Mouse (Mus musculus) left cerebral cortex, postnatal 25 days (tissue): ENCODE data around the gene Lhx5. TPM values are rescaled to one million over a fixed set of nuclear protein-coding genes. Genes with fewer than 3 reads are reported as not detected.

Experiments used
- DNase-seq, 2 experiments: peaks; one replicate each; pipeline ENCODE4 v3.0.0; 2022; ENCODE audit warnings: low spot score in 2 of 2, mixed read lengths in 1 of 2
- intact Hi-C: fragments of 180-260 bp; cut with DNase I; formaldehyde crosslinking; loops from one replicate; pipeline ENCODE4 v1.15.1; 2025
- total RNA-seq, 2 experiments: library from RNA; stranded (reverse); gene quantifications; 2 replicates each; pipeline ENCODE4 v1.2.3; 2021

The Lhx5 gene
- total RNA-seq, 2 experiments from 2014 or later = 0.21 to 0.25 TPM

DNA sequence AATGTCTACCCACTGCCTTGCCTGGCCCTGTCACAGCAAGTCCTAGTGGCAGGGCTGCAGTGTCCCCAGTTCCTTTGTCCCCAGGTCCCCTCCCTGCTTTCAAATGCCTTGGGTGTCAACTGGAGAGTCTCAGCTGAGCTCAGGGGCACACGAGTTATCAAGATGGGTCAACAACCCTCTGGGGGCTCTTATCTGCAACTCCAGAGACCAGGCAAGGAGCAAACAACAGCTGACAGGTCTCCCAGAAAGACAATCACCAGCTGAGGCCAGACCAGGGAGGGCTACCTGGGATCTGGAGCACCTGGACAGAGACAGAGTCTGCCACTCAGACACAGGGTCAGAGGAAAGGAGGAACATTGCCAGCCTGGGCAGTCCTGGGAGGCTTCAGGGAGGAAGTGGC lies 24.8 kb downstream of the Lhx5 start:
- intact Hi-C loops = loop anchor here (5.0 kb wide), 1 partner anchor 309 kb away; no protein-coding TSS in a partner anchor
- DNase-seq = no peak

DNA sequence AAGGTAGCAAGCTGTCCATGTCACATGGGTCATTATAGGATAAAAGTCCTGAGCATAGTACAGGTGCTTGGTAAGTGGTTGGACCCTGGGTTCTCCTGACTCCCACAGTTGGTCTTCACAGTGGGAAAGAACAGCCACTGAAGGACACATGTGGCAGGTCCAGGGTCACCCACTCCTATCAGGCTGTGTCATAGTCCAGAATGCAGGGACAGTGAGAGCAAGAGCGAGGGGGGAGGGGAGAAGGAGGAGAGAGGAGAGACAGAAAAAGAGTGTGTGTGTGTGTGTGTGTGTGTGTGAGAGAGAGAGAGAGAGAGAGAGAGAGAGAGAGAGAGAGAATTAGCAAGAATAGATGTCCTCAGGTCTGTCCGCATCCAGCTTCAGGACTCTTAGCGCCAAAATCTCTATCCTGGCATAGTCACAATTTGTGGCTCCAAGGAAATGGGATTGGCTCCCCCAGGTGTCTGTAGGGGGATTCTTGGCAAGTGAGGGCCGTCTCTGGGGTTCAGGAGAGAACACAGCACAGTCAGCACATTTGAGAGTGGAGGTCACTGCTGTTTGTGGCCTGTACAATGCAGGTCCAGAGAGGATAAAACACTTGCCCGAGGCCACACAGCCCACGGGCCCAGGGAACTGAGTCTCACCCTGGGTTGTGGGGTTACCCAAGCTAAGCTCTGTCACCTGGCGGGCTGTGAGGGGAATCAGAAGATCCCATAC lies 25.5 kb downstream of the Lhx5 start:
- DNase-seq = no peak
- intact Hi-C loops = loop anchor here (5.0 kb wide), 1 partner anchor 310 kb away; no protein-coding TSS in a partner anchor

DNA sequence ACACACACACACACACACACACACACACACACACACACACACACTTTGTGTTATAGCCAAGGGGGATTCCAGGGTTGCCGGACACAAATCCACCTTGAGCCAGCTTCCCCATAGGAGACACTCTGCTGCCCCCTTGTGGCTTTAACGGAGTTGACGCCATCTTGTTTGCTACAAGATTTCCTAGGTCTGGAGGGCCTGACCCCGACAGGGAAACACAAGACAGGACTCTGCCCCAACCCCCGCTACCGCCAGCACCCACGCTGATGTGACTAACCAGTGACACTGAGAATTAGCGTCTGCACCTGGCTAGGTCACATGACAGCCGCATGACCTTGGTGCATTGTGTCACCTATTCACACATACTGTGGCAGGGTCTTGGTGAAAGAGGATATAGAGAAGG lies 26.1 kb downstream of the Lhx5 start:
- intact Hi-C loops = loop anchor here (5.0 kb wide), 1 partner anchor 310 kb away; no protein-coding TSS in a partner anchor
- peak; percentile 56 to 57 for DNase-seq

DNA sequence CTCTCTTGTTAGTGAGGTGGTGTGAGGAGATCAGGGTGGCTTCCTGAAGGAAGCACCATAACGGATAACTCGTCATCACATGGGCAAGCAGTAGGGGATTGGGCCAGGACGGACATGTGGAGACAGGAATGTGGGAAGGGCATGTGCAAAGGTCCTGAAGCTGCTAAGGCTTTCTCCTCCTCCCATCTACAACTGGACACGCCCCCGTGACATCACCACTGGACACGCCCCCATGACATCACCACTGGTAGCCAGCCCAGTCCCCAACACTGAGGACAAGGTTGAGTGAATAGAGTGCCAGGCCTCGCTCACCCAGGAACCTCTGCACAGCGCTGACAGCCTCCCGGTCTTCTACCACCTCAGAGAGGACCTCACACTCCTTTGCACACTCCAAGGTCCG lies 27.6 kb downstream of the Lhx5 start:
- intact Hi-C loops = loop anchor here (5.0 kb wide), 1 partner anchor 312 kb away; no protein-coding TSS in a partner anchor

DNA sequence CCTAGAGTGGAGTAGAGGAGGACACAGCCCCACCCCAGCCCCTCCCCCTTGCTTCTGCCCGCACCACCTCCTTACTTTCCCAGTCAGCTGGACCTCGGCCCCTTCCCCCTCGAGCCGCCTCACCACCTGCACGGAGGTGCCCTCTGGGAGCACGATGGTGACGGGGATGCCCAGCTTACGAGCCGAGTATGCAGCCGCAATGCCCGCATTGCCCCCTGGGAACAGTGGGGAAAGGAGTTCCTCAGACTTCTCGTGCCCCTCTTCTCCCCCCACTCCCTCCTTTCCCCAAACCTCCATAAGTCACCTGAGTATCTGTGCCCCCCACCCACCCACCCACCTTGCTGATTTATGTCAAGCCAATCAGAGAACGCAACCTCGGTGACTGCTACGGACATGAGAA lies 30.4 kb downstream of the Lhx5 start:
- intact Hi-C loops = no loop called here
- DNase-seq = no peak

More for the DNA sequence above, 27.6 kb downstream of the Lhx5 start:
- DNase-seq = no peak

DNA sequence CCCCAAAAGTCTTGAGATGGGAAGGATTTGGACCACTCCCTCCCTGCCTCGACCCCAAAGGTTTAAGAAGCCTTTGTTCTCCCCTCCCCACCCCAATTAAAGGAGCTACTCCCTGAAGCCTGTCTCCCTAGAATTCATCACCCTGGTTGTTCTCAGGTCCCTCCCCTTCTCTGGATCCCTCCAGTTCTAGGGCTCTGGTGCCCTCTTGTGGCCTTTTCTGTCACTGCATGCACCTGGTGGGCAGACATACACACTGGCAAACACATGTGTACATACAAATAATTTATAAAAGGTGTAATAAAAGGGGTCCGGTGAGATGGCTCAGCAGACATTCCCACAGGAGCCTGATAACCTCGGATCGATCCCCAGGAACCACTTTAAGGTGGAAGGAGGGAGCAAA lies 32.8 kb downstream of the Lhx5 start:
- intact Hi-C loops = no loop called here
- no peak for DNase-seq

DNA sequence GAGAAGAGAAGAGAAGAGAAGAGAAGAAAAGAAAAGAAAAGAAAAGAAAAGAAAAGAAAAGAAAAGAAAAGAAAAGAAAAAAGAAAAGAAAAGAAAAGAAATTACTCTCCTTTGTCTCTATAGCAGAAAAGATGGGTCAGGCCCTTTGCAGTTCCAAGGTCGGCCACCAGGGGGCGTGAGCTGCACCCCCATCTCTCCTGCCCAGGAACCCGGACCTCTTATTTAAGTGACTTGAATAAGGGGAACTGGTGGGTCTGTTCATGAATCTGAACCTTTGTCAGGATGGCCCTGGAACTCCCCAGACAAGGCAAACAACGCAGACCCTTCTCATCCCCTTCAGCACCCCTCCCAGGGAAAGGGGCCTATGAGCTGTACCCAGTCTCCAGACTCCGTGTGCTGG lies 33.6 kb downstream of the Lhx5 start:
- DNase-seq = no peak
- intact Hi-C loops = no loop called here

DNA sequence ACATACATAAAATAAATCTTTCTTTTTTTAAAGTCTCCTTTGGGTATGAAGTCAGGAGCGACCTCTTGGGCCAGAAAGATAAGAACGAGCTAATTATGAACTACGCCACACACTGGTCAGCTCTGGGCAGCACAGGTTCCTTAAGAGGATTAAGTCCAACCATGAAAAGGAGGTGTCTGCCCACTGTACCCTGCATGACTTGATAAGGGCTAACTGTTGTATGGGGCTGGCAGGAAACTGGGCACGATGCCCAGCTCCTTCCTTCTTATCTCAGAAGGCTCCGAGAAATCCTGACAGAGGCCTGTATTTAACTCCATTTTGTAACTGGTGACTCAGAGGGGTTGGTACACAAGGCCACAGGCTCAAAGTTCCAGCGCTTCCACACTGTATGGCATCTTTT lies 34.4 kb downstream of the Lhx5 start:
- intact Hi-C loops = no loop called here
- DNase-seq = no peak

DNA sequence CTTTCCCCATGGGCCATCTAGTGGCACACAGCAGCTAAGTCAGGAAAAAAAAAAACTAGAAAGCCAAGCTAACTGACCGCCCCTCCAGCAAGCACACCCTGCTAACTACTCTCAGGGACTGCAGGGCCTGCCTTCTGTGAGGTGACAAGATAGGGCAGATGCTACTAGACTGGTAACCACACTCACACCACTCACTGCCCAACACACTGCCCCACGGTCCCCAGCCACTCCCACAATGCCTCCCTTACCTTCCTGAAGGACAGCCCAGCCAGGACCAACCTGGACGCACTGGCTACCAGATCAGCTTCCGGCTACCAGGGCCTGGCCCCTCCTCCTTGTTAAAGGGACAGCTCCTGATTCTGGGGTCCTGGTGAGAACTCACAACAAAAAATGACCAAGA lies 35.5 kb downstream of the Lhx5 start:
- DNase-seq = no peak

DNA sequence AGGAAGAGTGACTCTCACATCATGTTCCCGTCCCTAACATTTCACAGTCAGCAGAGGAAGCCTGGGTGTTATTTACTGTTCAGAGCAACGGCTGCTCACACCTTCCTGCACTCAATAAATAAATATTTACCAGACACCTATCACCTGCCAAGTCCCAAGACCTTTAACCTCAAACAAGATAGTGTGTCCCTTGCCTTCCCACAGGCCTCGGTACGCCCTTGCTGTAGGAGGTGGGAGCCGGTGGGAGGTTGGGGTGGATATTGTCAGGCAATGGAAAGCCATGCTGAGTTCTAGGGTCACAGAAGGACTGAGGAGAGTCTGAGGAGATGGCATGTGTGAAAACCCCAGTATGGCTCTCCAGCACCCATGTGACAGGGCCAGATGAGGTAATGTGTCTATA lies 36.8 kb downstream of the Lhx5 start:
- no peak for DNase-seq
- intact Hi-C loops = no loop called here

More for the DNA sequence above, 35.5 kb downstream of the Lhx5 start:
- intact Hi-C loops = no loop called here

DNA sequence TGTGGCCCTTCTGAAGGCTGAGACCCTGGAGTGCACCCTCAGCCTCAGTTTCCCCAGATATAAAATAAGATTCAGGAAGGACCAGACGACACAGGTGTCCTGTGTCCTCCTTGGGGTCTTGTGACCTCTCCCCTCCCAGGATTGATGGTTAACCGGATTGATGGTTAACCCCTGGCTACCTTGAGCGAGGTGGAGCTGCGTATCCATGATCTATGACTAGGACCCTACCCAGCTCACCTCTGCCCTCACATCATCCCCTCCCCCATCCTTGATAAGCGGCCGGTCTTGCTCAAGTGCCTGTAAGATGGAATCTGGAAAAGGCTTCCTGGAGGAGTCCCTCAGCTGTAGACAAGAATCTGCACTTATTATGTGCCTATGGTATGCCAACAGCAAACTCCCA lies 37.3 kb downstream of the Lhx5 start:
- intact Hi-C loops = no loop called here
- DNase-seq = no peak

DNA sequence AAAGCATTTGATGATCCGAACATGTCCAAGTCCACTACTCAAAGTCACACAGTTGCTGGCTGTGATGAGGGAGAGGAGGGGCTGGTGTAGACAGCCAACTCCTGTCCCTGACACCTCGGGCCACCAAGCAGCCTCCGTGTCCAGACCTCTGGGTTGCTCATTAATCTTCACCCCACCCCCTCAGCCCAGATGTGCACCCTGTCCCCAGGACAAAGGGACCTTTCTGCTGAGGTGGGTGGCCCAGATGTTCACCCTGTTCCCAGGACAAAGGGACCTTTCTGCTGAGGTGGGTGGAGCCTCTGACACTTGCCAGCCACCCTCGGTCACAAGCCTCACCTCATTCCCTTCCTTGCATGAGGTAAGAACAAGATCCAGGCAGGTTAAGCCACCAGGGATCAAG lies 40.0 kb downstream of the Lhx5 start:
- DNase-seq = no peak
- intact Hi-C loops = no loop called here

DNA sequence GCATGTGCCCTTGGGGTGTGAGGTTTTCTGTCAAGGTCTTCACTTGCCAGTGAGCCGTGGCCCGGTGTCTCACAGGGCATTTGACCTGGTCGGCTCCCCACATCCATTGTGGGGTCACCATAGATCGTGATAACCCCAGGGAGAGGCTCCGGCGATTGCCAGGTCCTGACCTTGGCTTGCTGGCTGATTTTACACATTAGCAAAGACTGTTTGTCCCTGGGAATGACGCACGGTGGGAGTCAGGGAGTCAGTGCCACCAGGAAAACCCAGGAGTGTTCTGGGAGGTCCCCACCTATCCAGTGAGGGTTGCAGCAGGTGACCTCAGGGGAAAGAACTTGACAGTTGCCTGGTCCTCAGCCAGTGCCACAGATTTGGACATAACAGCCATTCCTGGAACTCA lies 41.3 kb downstream of the Lhx5 start, which contains the start of gene Sdsl:
Gene Sdsl (minus strand): TSS at position 41 of the 400 bp plus-strand sequence.
- no peak for DNase-seq
- intact Hi-C loops = no loop called here

DNA sequence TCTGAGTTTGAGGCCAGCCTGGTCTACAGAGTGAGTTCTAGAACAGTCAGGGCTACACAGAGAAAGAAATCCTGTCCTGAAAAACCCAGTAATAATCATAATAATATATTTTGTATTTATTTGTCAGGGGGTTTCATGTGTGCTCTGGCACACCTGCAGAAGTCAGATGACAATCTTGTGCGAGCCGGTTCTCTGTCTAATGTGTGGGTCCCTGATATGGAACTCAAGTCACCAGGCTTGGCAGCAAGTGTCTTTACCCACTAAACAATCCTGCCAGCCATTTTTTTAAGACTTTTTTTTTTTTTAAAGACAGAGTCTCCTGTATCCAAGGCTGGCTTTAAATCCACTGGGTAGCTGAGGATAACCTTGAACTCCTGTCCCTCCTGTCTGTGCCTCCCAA lies 41.9 kb downstream of the Lhx5 start:
- intact Hi-C loops = no loop called here

DNA sequence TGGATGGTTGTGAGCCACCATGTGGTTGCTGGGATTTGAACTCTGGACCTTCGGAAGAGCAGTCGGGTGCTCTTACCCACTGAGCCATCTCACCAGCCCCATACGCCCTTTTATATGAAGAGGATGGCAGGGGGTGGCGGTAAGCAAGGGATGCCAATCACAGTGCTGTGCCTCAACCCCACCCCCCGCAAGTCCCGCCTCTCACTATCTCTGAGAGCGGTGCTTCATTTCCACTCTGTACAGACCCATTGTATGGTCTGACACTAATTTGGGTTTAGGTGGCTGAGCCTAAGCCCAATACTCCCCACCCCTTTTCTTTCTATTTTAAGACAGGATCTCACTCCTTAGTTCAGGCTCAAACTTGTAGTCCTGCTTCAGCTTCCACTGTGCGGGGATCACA lies 44.4 kb downstream of the Lhx5 start:
- intact Hi-C loops = no loop called here
- no peak for DNase-seq

More for the DNA sequence above, 41.9 kb downstream of the Lhx5 start:
- DNase-seq = no peak

DNA sequence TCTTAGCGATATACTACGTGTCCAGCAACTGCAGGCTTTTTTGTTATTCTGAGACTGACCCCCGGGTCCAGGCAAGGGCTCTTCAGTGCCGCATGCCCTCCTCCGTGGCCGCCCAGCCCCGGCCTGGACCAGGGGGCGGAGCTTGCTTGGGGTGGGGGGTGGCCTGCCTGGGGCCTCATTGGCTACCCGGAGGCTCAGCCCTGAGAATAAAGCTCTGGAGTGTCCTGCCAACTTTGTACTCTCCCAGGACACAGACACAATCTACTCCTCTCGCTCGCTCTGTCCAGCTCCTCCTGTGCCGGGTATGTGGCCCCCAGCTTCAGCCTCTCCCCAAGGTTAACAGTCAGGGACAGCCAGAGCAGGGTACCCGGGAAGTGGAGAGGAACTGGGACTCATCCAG lies 44.8 kb downstream of the Lhx5 start, which contains the start of gene Sds:
Gene Sds (plus strand): TSS at position 231 of the 400 bp plus-strand sequence.
- DNase-seq = no peak
- intact Hi-C loops = no loop called here

DNA sequence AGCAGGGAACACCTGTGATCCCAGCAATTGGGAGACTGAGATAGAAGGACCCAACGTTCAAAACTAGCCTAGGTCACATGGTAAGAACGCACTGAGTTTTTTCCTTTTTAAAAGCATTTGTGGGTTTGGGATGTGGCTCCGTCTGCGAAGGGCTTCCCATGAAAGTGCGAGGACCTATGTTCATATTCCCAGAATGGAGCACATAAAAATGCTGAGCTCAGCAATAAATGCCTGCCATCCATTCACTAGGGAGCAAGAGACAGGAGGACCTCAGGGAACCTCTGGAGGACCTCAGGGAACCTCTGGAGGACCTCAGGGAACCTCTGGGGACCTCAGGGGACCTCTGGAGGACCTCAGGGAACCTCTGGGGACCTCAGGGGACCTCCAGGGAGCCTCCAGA lies 46.5 kb downstream of the Lhx5 start:
- DNase-seq = no peak
- intact Hi-C loops = no loop called here

DNA sequence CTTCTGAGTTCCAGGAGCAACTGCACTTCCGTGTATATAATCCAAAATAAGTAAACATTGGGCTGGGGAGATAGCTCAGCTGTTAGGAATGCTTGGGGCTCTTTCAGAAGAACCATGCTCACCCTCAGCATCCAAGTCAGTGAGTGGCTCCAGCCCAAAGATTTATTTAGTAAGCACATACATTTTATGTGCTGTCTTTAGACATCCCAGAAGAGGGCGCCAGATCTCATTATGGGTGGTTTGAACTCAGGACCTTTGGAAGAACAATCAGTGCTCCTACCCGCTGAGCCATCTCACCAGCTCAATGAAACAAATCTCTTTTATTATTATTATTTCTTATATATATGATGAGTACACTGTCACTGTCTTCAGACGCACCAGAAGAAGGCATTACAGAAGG lies 48.0 kb downstream of the Lhx5 start:
- no peak for DNase-seq
- intact Hi-C loops = no loop called here

DNA sequence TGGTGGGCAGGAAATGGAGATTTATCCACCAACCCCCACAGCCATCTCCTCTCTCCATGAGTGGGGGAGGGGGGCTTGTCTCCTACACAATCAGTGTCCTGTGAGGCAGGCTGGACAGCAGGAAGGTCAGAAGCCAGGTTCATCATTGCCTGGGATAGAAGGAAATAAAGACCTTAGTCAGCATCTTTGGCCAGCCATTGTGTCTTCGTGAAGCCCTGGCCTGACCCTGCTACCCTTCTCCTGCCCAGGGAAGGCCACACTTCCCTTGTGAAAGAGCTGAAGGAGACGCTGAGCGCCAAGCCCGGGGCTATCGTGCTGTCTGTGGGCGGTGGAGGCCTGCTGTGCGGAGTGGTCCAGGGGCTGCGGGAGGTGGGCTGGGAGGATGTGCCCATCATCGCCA lies 49.7 kb downstream of the Lhx5 start:
- no peak for DNase-seq
- intact Hi-C loops = no loop called here

DNA sequence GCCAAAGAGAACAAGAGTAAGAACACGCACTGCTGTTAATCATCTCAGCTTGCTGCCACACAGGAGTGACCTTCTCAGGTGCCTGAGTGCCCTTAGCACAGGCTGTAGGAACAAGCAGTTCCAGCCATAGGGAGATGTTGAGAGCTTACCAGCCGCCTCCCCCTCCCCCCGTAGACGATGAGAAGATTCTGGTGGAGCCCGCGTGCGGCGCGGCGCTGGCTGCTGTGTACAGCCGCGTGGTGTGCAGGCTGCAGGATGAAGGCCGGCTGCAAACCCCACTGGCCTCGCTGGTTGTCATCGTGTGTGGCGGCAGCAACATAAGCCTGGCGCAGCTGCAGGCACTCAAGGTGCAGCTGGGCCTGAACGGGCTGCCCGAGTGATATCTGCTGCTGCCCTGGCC lies 51.9 kb downstream of the Lhx5 start:
- intact Hi-C loops = no loop called here

DNA sequence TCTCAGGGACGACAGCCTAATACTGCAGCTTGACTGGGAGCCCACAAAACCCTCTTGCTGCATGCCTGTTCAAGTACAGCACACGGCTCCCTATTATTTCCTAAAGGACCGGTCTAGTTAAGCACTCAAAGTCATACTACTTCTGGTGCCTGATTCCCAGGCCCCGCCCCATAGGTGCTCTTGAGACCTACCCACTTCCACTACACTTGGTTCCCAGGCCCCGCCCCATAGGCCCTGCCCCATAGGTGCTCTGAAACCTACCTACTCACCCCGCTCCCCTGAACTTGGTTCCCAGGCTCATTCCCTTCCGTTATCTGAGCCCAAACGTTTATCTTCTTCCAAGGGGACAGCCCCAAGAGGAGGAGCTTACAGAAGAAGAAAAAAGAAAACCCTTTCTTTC lies 56.3 kb downstream of the Lhx5 start:
- intact Hi-C loops = no loop called here
- DNase-seq = no peak

More for the DNA sequence above, 51.9 kb downstream of the Lhx5 start:
- DNase-seq = no peak
